8 mouse cellular contexts compared by ENCODE assay signal in the genomic region with DNA sequence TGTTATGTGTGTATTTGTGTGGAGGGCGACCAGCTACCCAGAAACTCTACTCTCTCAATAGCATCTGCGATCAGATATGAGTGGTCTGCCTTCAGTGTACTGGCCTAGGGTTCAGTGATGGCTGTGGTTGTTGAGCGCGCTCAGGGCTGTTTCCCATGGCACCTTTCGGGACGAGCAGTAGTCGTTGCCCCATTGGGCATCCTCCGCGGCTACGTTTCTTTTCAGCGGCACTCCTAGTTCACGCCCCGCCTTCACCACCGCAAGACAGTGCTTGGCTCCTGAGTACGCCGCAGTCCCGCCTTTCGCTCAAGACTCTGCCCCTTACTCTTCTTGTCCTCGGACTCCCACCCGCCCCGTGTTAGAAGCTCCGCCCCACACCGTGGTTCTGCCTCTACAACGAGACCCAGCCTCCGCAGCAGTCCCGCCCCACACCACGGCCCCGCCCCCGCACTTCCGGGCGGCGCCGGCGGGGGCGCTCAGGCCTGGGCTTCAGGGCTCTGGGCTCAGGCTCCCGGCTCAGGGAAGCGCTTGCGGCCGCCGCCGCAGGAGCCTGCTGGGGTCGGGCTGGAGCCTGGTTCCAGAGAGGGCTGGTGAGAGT. TPM values are rescaled to one million over a fixed set of nuclear protein-coding genes. Genes with fewer than 3 reads are reported as not detected.
DNase-seq lines count a peak whose midpoint lies in the region; ATAC-seq and TF ChIP-seq lines count a peak whose summit lies in the region.

Gene Axin1 (plus strand): TSS at position 450 of the 598 bp plus-strand sequence.

- peak; percentile 99 for DNase-seq in brain, embryonic 14.5 days (ENCODE audit: low read depth)
- peak; percentile 90 for DNase-seq in liver, adult 2 months (ENCODE audit: extremely low read depth, low read depth, low spot score)
- peak; percentile 96 for DNase-seq in splenic B cell, adult 2 months (ENCODE audit: low read depth, low spot score)

- TF ChIP-seq CTCF in C2C12 (IDR thresholded peaks at IDR 0.05; ENCODE audit: control insufficient read depth, insufficient read depth, insufficient read length): peak; percentile 34
- peak; percentile 66 for TF ChIP-seq CTCF in brain, embryonic 14.5 days (IDR thresholded peaks at IDR 0.05; ENCODE audit: borderline replicate concordance, extremely low read depth, insufficient read depth, insufficient read length)
- peak; percentile 50 for TF ChIP-seq CTCF in liver, adult 2 months (IDR thresholded peaks at IDR 0.05; ENCODE audit: low read depth, low read length)

- H3K9ac ChIP-seq in heart, embryonic 11.5 days (ENCODE audit: low read depth, low read length): peak within 1 kb of the TSS; percentile 94
- peak within 1 kb of the TSS; percentile 98 for H3K9ac ChIP-seq in kidney, embryonic 16.5 days (replicated peaks; ENCODE audit: low read length)
- peak within 1 kb of the TSS; percentile 98 for H3K9ac ChIP-seq in liver, adult 2 months (ENCODE audit: low read depth, low read length)

- peak within 1 kb of the TSS; percentile 65 for H3K4me3 ChIP-seq in C2C12 (ENCODE audit: insufficient read depth, poor library complexity, severe bottlenecking)
- H3K4me3 ChIP-seq in erythroblast, embryonic 14.5 days (replicated peaks): peak within 1 kb of the TSS; percentile 93
- H3K4me3 ChIP-seq in heart, embryonic 11.5 days (ENCODE audit: low read depth, low read length): peak within 1 kb of the TSS; percentile 90
- H3K4me3 ChIP-seq in kidney, embryonic 16.5 days (ENCODE audit: low read length): peak within 1 kb of the TSS; percentile 78
- H3K4me3 ChIP-seq in liver, adult 2 months (ENCODE audit: insufficient read depth, low read depth, low read length): peak within 1 kb of the TSS; percentile 93
- H3K4me3 ChIP-seq in myocyte: peak within 1 kb of the TSS; percentile 61

- ATAC-seq in heart, embryonic 11.5 days (replicated peaks; ENCODE audit: insufficient number of reproducible peaks, low FRiP score, low TSS enrichment): peak; percentile 93
- peak; percentile 98 for ATAC-seq in kidney, embryonic 16.5 days (ENCODE audit: low FRiP score, low TSS enrichment)

- no peaks in the 10 kb centered on the region for H3K27me3 ChIP-seq in C2C12 (ENCODE audit: control insufficient read depth, insufficient read depth, insufficient read length)
- no peaks in the 10 kb centered on the region for H3K27me3 ChIP-seq in erythroblast, embryonic 14.5 days (ENCODE audit: control insufficient read depth)
- no peaks in the 10 kb centered on the region for H3K27me3 ChIP-seq in heart, embryonic 11.5 days (ENCODE audit: control insufficient read depth, insufficient read depth, low read length)
- H3K27me3 ChIP-seq in kidney, embryonic 16.5 days (ENCODE audit: insufficient read depth, low read length): no peaks in the 10 kb centered on the region
- no peaks in the 10 kb centered on the region for H3K27me3 ChIP-seq in liver, adult 2 months (ENCODE audit: control insufficient read depth, insufficient read depth, low read length)
- H3K27me3 ChIP-seq in myocyte (ENCODE audit: control insufficient read depth, insufficient read depth, insufficient read length): no peaks in the 10 kb centered on the region
- no peaks in the 10 kb centered on the region for H3K27me3 ChIP-seq in splenic B cell, adult 2 months (ENCODE audit: control insufficient read depth, insufficient read depth, low read length, poor library complexity, severe bottlenecking)

- peak within 1 kb of the TSS; percentile 97 for H3ac ChIP-seq in C2C12 (ENCODE audit: control insufficient read depth, insufficient read length, low read depth)
- peak within 1 kb of the TSS; percentile 80 for H3ac ChIP-seq in myocyte (ENCODE audit: control insufficient read depth, insufficient read length)

- peak within 1 kb of the TSS; percentile 94 for H3K27ac ChIP-seq in heart, embryonic 11.5 days (ENCODE audit: low read depth, low read length)
- H3K27ac ChIP-seq in kidney, embryonic 16.5 days (ENCODE audit: low read length): peak within 1 kb of the TSS; percentile 95
- peak within 1 kb of the TSS; percentile 45; the same call in 1 of the 2 replicates for H3K27ac ChIP-seq in liver, adult 2 months (replicated peaks; ENCODE audit: insufficient read depth, low read depth, low read length)

- H3K79me2 ChIP-seq in C2C12 (ENCODE audit: control insufficient read depth, insufficient read depth): peaks cover 47% of the 10 kb centered on the region
- peaks cover 35% of the 10 kb centered on the region for H3K79me2 ChIP-seq in liver, adult 2 months (ENCODE audit: control insufficient read depth, insufficient read depth, low read length)
- peaks cover 45% of the 10 kb centered on the region for H3K79me2 ChIP-seq in myocyte (ENCODE audit: control insufficient read depth, insufficient read depth)

- H3K4me1 ChIP-seq in erythroblast, embryonic 14.5 days (ENCODE audit: control insufficient read depth): peaks cover 42% of the 10 kb centered on the region
- H3K4me1 ChIP-seq in heart, embryonic 11.5 days (ENCODE audit: control insufficient read depth, insufficient read depth, low read length): peaks cover 9% of the 10 kb centered on the region; the same call in 1 of the 2 replicates
- H3K4me1 ChIP-seq in kidney, embryonic 16.5 days (ENCODE audit: insufficient read depth, low read length): peaks cover 22% of the 10 kb centered on the region
- H3K4me1 ChIP-seq in liver, adult 2 months (ENCODE audit: control insufficient read depth, insufficient read depth, low read length): peaks cover 4% of the 10 kb centered on the region; the same call in 1 of the 2 replicates

- 1% methylated on average over 42 of the region's 42 CpGs for WGBS in heart, embryonic 11.5 days (ENCODE audit: insufficient replicate concordance)
- under 1% methylated on average over 41 of the region's 42 CpGs for WGBS in kidney, embryonic 16.5 days
- under 1% methylated on average over 42 of the region's 42 CpGs for WGBS in liver, adult 2 months

- H3K4me2 ChIP-seq in heart, embryonic 11.5 days: peak within 1 kb of the TSS; percentile 76
- peak within 1 kb of the TSS; percentile 70 for H3K4me2 ChIP-seq in kidney, embryonic 16.5 days (replicated peaks; ENCODE audit: low read depth, low read length)
- peak within 1 kb of the TSS; percentile 98 for H3K4me2 ChIP-seq in myocyte (ENCODE audit: low read depth)

- peak; percentile 95 for TF ChIP-seq POLR2A in brain, embryonic 14.5 days (IDR thresholded peaks at IDR 0.05; ENCODE audit: borderline replicate concordance, extremely low read depth, insufficient read depth, insufficient read length, poor library complexity, severe bottlenecking)
- TF ChIP-seq POLR2A in liver, adult 2 months (IDR thresholded peaks at IDR 0.05; ENCODE audit: extremely low read depth, insufficient read depth, low read length): peak; percentile 62; the same call in 1 of the 2 replicates
- peak; percentile 60 for TF ChIP-seq POLR2A in myocyte (IDR thresholded peaks at IDR 0.05; ENCODE audit: insufficient read length, low read depth)

- peaks cover 42% of the 10 kb centered on the region for H3K79me3 ChIP-seq in C2C12 (ENCODE audit: low read depth)

- H3K36me3 ChIP-seq in C2C12 (ENCODE audit: control insufficient read depth, insufficient read depth): peaks cover 11% of the 10 kb centered on the region
- peaks cover 16% of the 10 kb centered on the region for H3K36me3 ChIP-seq in erythroblast, embryonic 14.5 days (ENCODE audit: control insufficient read depth)
- peaks cover 4% of the 10 kb centered on the region for H3K36me3 ChIP-seq in heart, embryonic 11.5 days (ENCODE audit: control insufficient read depth, insufficient read depth, low read length)
- H3K36me3 ChIP-seq in kidney, embryonic 16.5 days (ENCODE audit: insufficient read depth, low read length): peaks cover 9% of the 10 kb centered on the region
- peaks cover 5% of the 10 kb centered on the region for H3K36me3 ChIP-seq in liver, adult 2 months (ENCODE audit: control insufficient read depth, insufficient read depth, low read length)
- no peaks in the 10 kb centered on the region for H3K36me3 ChIP-seq in myocyte (ENCODE audit: control insufficient read depth, insufficient read depth)
- H3K36me3 ChIP-seq in splenic B cell, adult 2 months (ENCODE audit: control insufficient read depth, insufficient read depth, low read length, poor library complexity, severe bottlenecking): no peaks in the 10 kb centered on the region

- H3K9me3 ChIP-seq in erythroblast, embryonic 14.5 days (ENCODE audit: control insufficient read depth, low read length): no peaks in the 10 kb centered on the region
- no peaks in the 10 kb centered on the region for H3K9me3 ChIP-seq in heart, embryonic 11.5 days (replicated peaks; ENCODE audit: control insufficient read depth, low read length)
- no peaks in the 10 kb centered on the region for H3K9me3 ChIP-seq in kidney, embryonic 16.5 days (ENCODE audit: low read length)

TF ChIP-seq in C2C12, 6 proteins besides CTCF, POLR2A, EP300 and RAD21:
- peak; percentile 70 for TF ChIP-seq MAX (IDR thresholded peaks at IDR 0.05)
- no peak for TF ChIP-seq USF1 (IDR thresholded peaks at IDR 0.05; ENCODE audit: low read depth)
- no peak for TF ChIP-seq FOSL1 (IDR thresholded peaks at IDR 0.05; ENCODE audit: insufficient read depth, low read length, poor library complexity, severe bottlenecking)
- TF ChIP-seq MYOG (IDR thresholded peaks at IDR 0.05; ENCODE audit: control insufficient read depth, extremely low read depth, insufficient read length): no peak
- TF ChIP-seq CEBPB (IDR thresholded peaks at IDR 0.05; ENCODE audit: low read depth): no peak

TF ChIP-seq in myocyte, 11 proteins besides CTCF, POLR2A, EP300 and RAD21:
- peak; percentile 76 for TF ChIP-seq POLR2AphosphoS2 (IDR thresholded peaks at IDR 0.05; ENCODE audit: insufficient read length, low read depth)
- no peak for TF ChIP-seq MYOG (IDR thresholded peaks at IDR 0.05; ENCODE audit: control insufficient read depth in 1 of 3, insufficient read depth in 1 of 3, insufficient read length in 2 of 3, low read depth in 2 of 3)

RNA-seq across cellular contexts. Expression of gene Axin1, which starts in this region (rescaled TPM):
- polyA plus RNA-seq in C2C12 (2012; fragmentation: generic; extraction: Trizol) (32.1 TPM), myocyte (2012; fragmentation: generic; extraction: Trizol) (26.5 TPM)
- polyA plus RNA-seq in brain, embryonic 14.5 days (2012; rRNA removed): 27.9 and 31.6 TPM in 2 replicates
- polyA plus RNA-seq in erythroblast, embryonic 14.5 days (2012): 3.2 and 3.3 TPM in 2 replicates
- 7.8 and 10.1 TPM in 2 replicates for polyA plus RNA-seq in heart, embryonic 11.5 days (2014; fragmentation: Nextera tagmentation; extraction: Ambion mirVana)
- polyA plus RNA-seq in kidney, embryonic 16.5 days (2015; fragmentation: Nextera tagmentation; extraction: Ambion mirVana): 8.3 and 11.7 TPM in 2 replicates
- total RNA-seq in liver, adult 2 months (2014; rRNA removed): 8.4 and 9.3 TPM in 2 replicates
- polyA plus RNA-seq in liver, adult 2 months (2012; rRNA removed): 7.4 and 8.9 TPM in 2 replicates

Comparison
In these comparisons a context has a peak if more than half of its experiments do, and no peak if none do; other contexts are left out.
1. Peak in every context shown above with its lines: DNase-seq, ATAC-seq, H3K4me3 ChIP-seq and H3K27ac ChIP-seq.
2. H3K27ac ChIP-seq: peak in every context shown above with its lines; median percentile 95 in kidney, embryonic 16.5 days; 94 in heart, embryonic 11.5 days; 45 in liver, adult 2 months.